Mouse (Mus musculus) testis, adult 2 months (tissue): ENCODE results near the gene Gpr68.

Source experiments
- CTCF ChIP-seq: fragments of 200-500 bp; IDR thresholded peaks from 2 replicates; pipeline ENCODE4 v1.5.1; 2012; ENCODE audit warnings: low read depth, mild to moderate bottlenecking, inconsistent platforms, low read length, moderate library complexity; ENCODE audit not compliant: control insufficient read depth, insufficient read depth, insufficient replicate concordance
- POLR2A ChIP-seq: fragments of 200-500 bp; IDR thresholded peaks from 2 replicates; pipeline ENCODE4 v1.6.1; 2012; ENCODE audit warnings: low read depth, mild to moderate bottlenecking, inconsistent platforms, low read length, moderate library complexity; ENCODE audit not compliant: control insufficient read depth

DNA sequence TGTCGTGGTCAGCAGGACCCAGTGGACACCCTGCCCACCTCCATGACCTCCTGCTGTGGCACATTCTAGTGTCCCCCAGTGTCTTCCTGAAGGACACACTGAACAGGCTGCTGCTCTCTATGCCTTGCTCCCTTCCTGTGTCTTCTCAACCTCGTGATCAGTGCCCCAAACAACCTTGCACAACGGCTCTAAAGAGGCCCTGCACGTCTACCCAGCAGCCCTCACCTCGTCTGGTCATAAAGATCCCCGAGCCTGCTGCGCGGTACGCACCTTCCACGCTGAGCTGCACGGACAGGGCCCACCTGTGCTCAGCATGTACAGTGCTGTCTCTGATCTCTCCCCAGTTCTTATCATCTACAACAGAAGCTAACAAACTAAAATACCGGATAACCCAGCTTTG is 38.0 kb upstream of the Gpr68 start:
- TF ChIP-seq CTCF (no peak), POLR2A (no peak)
